Mouse (Mus musculus) kidney, embryonic 15.5 days (tissue): Measurements from ENCODE around the gene Tlx1. TPM values are rescaled to one million over a fixed set of nuclear protein-coding genes. Genes with fewer than 3 reads are reported as not detected.

Source experiments
- ATAC-seq: fragments of 200-750 bp; cut with Nextera tagmentation; replicated peaks from 2 replicates; pipeline ENCODE4 v1.8.0; 2017; ENCODE audit warnings: moderate TSS enrichment; ENCODE audit not compliant: low FRiP score
- H3K27ac ChIP-seq: fragments of 300-500 bp; sonication (generic); 2 replicates; pipeline ENCODE4 v1.5.1; 2015; ENCODE audit warnings: mild to moderate bottlenecking, inconsistent platforms
- H3K27me3 ChIP-seq: fragments of 300-500 bp; sonication (generic); 2 replicates; pipeline ENCODE4 v1.6.1; 2015; ENCODE audit warnings: inconsistent platforms
- H3K36me3 ChIP-seq: fragments of 300-500 bp; sonication (generic); 2 replicates; pipeline ENCODE4 v1.6.1; 2015; ENCODE audit warnings: inconsistent platforms
- H3K4me1 ChIP-seq: fragments of 300-500 bp; sonication (generic); 2 replicates; pipeline ENCODE4 v1.6.1; 2015; ENCODE audit warnings: inconsistent platforms
- H3K4me2 ChIP-seq: fragments of 300-500 bp; sonication (generic); 2 replicates; pipeline ENCODE4 v1.6.1; 2015; ENCODE audit warnings: moderate library complexity, mild to moderate bottlenecking, inconsistent platforms
- H3K4me3 ChIP-seq: fragments of 300-500 bp; sonication (generic); replicated peaks from 2 replicates; pipeline ENCODE4 v1.5.1; 2015; ENCODE audit warnings: mild to moderate bottlenecking, inconsistent platforms
- H3K9ac ChIP-seq: fragments of 300-500 bp; sonication (generic); 2 replicates; pipeline ENCODE4 v1.6.1; 2015; ENCODE audit warnings: mild to moderate bottlenecking, inconsistent platforms
- H3K9me3 ChIP-seq: fragments of 300-500 bp; sonication (generic); replicated peaks from 2 replicates; pipeline ENCODE4 v1.6.1; 2016; ENCODE audit warnings: inconsistent platforms
- WGBS: fragments of 180-500 bp; shearing (Covaris S2); methylation state at CpG from one replicate; pipeline ENCODE4 v1.1.7; 2015; ENCODE audit warnings: mixed read lengths; 5-methylcytosine and 5-hydroxymethylcytosine counted together
- polyA plus RNA-seq: library from polyadenylated mRNA; unstranded; fragments of >200 nt; fragmentation: Nextera tagmentation; extraction: Ambion mirVana; gene quantifications from 2 replicates; pipeline ENCODE4 v1.2.1, GENCODE M21; 2015

The Tlx1 gene
- polyA plus RNA-seq, 1 experiment from 2014 or later = not detected

DNA sequence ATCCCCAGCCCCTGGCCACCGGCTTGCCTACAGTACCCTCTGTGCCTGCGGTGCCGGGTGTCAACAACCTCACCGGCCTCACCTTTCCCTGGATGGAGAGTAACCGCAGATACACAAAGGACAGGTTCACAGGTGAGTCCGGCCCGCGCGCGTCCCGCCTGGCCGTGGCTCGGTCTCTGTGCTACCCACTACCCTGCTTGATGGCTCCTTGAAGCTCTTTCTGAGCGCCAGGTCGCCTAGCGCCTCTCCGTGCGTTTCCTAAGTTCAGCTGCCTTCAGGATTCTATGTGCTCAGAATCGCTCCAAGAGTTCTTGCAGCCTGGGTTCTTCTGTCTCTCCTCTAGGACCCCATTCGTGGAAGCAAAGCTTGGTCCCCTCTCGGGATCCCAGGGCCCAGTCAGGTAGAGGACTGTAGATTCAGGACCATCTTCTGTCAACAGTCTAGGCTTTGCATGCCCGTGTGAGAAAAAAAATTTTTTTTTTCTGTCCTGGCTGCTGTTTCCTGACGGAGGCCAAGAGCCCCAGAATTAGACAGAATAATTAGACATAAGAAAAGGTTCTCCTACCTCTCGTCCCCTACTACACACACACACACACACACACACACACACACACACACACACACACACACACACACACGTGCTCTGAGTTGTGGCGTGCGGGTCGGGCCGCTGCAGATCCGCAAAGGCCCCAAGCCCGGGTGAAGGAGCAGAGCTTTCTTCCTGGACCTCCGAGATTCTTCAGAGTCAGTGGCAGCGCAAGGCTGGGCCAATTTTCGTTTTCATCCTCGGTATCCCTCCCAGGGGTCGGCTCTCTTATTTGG, 1.1 kb downstream of the Tlx1 start:
- no peak for ATAC-seq
- peak overlapping the region; percentile 33 for H3K4me3 ChIP-seq
- H3K4me2 ChIP-seq = peak overlapping the region; percentile 55
- H3K27me3 ChIP-seq = peaks cover 99% of the 10 kb centered on the region
- H3K9ac ChIP-seq = no peak overlapping the region
- H3K27ac ChIP-seq = no peak overlapping the region
- 3% methylated on average over 36 of the region's 36 CpGs for WGBS
- H3K4me1 ChIP-seq = peaks cover 35% of the 10 kb centered on the region
- no peaks in the 10 kb centered on the region for H3K9me3 ChIP-seq
- no peaks in the 10 kb centered on the region for H3K36me3 ChIP-seq

GRCm38 (mm10) chr19:45152183-45152650, 1.7 kb downstream of the Tlx1 start:
- Histone ChIP-seq H3K4me2 (no peak overlapping the region), H3K9me3 (no peaks in the 10 kb centered on the region), H3K9ac (no peak overlapping the region), H3K27me3 (peaks cover 99% of the 10 kb centered on the region), H3K36me3 (no peaks in the 10 kb centered on the region), H3K27ac (no peak overlapping the region), H3K4me1 (peaks cover 35% of the 10 kb centered on the region), H3K4me3 (no peak overlapping the region)
- no peak for ATAC-seq
- WGBS = 9% methylated on average over 8 of the region's 8 CpGs

GRCm38 (mm10) chr19:45153311-45154058, 3.0 kb downstream of the Tlx1 start:
- WGBS = 1% methylated on average over 44 of the region's 44 CpGs
- H3K27ac ChIP-seq = no peak overlapping the region
- H3K27me3 ChIP-seq = peaks cover 99% of the 10 kb centered on the region
- no peak for ATAC-seq
- peaks cover 35% of the 10 kb centered on the region for H3K4me1 ChIP-seq
- H3K4me3 ChIP-seq = no peak overlapping the region
- no peaks in the 10 kb centered on the region for H3K9me3 ChIP-seq
- no peak overlapping the region for H3K9ac ChIP-seq
- no peak overlapping the region for H3K4me2 ChIP-seq
- no peaks in the 10 kb centered on the region for H3K36me3 ChIP-seq

DNA sequence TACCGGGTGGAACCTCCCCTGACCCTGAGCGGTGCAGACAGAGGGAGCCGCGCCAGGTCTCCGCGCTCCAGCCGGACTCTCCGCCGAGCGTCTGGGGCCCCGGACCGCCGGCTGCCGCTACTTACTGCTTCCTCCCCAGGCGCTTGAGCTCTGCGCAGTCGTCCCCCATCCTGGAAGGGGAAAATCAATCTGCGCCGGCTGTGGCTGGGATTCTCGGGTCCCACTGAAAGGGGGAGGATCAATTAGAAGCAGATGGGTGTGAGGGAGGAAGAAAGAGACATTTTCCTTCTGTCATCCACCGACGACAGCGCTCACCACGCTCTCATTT, 3.5 kb downstream of the Tlx1 start:
- no peak overlapping the region for H3K9ac ChIP-seq
- peaks cover 99% of the 10 kb centered on the region for H3K27me3 ChIP-seq
- no peaks in the 10 kb centered on the region for H3K9me3 ChIP-seq
- under 1% methylated on average over 24 of the region's 24 CpGs for WGBS
- H3K4me2 ChIP-seq = 0 out of 2 replicates have a peak overlapping the region, but pooled peaks have one; percentile 4
- no peak overlapping the region for H3K27ac ChIP-seq
- H3K4me3 ChIP-seq = no peak overlapping the region
- H3K36me3 ChIP-seq = no peaks in the 10 kb centered on the region
- ATAC-seq = no peak
- peaks cover 35% of the 10 kb centered on the region for H3K4me1 ChIP-seq

GRCm38 (mm10) chr19:45154521-45154920, 4.0 kb downstream of the Tlx1 start:
- Histone ChIP-seq H3K4me3 (no peak overlapping the region), H3K4me2 (0 out of 2 replicates have a peak overlapping the region, but pooled peaks have one; percentile 4), H3K36me3 (no peaks in the 10 kb centered on the region), H3K27ac (no peak overlapping the region), H3K9me3 (no peaks in the 10 kb centered on the region), H3K4me1 (peaks cover 33% of the 10 kb centered on the region), H3K27me3 (peaks cover 100% of the 10 kb centered on the region), H3K9ac (no peak overlapping the region)
- no peak for ATAC-seq
- under 1% methylated on average over 18 of the region's 18 CpGs for WGBS

GRCm38 (mm10) chr19:45155141-45155790, 4.8 kb downstream of the Tlx1 start:
- no peak overlapping the region for H3K27ac ChIP-seq
- H3K36me3 ChIP-seq = no peaks in the 10 kb centered on the region
- H3K4me1 ChIP-seq = peaks cover 28% of the 10 kb centered on the region
- WGBS = 3% methylated on average over 15 of the region's 15 CpGs
- H3K4me3 ChIP-seq = 0 out of 2 replicates have a peak overlapping the region, but pooled peaks have one; percentile 5
- H3K27me3 ChIP-seq = peaks cover 100% of the 10 kb centered on the region
- ATAC-seq = no peak
- no peak overlapping the region for H3K9ac ChIP-seq
- H3K9me3 ChIP-seq = no peaks in the 10 kb centered on the region
- H3K4me2 ChIP-seq = no peak overlapping the region

- H3K4me1 ChIP-seq = peaks cover 28% of the 10 kb centered on the region
- H3K9me3 ChIP-seq = no peaks in the 10 kb centered on the region
- H3K4me2 ChIP-seq = no peak overlapping the region
- 3% methylated on average over 26 of the region's 26 CpGs for WGBS
- no peak overlapping the region for H3K27ac ChIP-seq
- no peak overlapping the region for H3K9ac ChIP-seq
- no peaks in the 10 kb centered on the region for H3K36me3 ChIP-seq
- ATAC-seq = no peak
- peaks cover 100% of the 10 kb centered on the region for H3K27me3 ChIP-seq
- H3K4me3 ChIP-seq = 0 out of 2 replicates have a peak overlapping the region, but pooled peaks have one; percentile 5
These were observed 5.3 kb downstream of the Tlx1 start for GRCm38 (mm10) chr19:45155791-45156186.

DNA sequence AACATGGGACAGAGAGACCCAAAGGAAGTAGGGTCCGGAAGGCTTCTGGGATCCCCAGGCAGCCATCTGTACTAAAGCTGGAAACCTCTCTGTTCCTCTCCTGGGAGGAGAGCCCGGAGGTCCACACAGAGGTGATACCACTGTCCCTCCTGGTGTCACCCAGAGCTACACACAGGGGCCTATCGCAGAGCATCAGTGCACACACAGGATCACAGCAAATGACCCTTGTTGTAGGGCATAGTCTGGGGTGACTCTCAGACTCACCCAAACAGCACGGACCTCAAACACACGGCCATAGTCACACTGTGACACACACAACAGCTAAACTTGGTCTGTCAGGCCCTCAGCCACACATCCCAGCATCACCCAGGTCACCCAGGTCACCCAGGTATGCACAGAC, 5.9 kb downstream of the Tlx1 start:
- WGBS = 8% methylated on average over 5 of the region's 5 CpGs
- Histone ChIP-seq H3K27me3 (peaks cover 100% of the 10 kb centered on the region), H3K27ac (no peak overlapping the region), H3K36me3 (no peaks in the 10 kb centered on the region), H3K4me1 (peaks cover 25% of the 10 kb centered on the region), H3K4me2 (no peak overlapping the region), H3K4me3 (no peak overlapping the region), H3K9ac (no peak overlapping the region), H3K9me3 (no peaks in the 10 kb centered on the region)
- ATAC-seq = no peak

- Histone ChIP-seq H3K9me3 (no peaks in the 10 kb centered on the region), H3K27ac (no peak overlapping the region), H3K27me3 (peaks cover 100% of the 10 kb centered on the region), H3K4me2 (no peak overlapping the region), H3K4me3 (no peak overlapping the region), H3K36me3 (no peaks in the 10 kb centered on the region), H3K4me1 (peaks cover 24% of the 10 kb centered on the region; the same call in 1 of the 2 replicates), H3K9ac (no peak overlapping the region)
- 1% methylated on average over 4 of the region's 4 CpGs for WGBS
- no peak for ATAC-seq
These were observed 7.7 kb downstream of the Tlx1 start for GRCm38 (mm10) chr19:45158201-45158600.

DNA sequence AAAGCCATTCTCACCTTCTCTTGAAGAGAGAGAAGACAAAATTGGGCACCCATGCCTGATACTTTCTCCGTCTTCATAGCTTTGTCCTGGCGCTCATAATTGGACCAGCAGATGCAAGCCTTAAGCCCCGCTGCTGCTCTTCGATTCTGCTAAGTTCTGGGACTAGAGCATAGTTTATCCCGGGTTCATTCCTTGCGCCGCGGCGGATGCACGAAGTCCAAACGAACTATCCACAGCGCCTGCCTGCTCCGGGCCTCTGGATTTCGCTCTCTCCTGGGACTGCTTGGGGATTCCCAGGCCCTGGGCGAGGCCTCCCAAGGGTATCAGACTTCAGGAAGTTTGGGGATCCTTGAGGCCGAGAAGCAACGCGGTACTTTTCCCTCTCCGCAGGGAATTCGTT, 8.4 kb downstream of the Tlx1 start:
- Histone ChIP-seq H3K27me3 (peaks cover 100% of the 10 kb centered on the region), H3K36me3 (no peaks in the 10 kb centered on the region), H3K4me1 (peaks cover 23% of the 10 kb centered on the region; the same call in 1 of the 2 replicates), H3K9ac (no peak overlapping the region), H3K27ac (no peak overlapping the region), H3K4me2 (no peak overlapping the region), H3K9me3 (no peaks in the 10 kb centered on the region), H3K4me3 (no peak overlapping the region)
- 1% methylated on average over 20 of the region's 20 CpGs for WGBS
- no peak for ATAC-seq

DNA sequence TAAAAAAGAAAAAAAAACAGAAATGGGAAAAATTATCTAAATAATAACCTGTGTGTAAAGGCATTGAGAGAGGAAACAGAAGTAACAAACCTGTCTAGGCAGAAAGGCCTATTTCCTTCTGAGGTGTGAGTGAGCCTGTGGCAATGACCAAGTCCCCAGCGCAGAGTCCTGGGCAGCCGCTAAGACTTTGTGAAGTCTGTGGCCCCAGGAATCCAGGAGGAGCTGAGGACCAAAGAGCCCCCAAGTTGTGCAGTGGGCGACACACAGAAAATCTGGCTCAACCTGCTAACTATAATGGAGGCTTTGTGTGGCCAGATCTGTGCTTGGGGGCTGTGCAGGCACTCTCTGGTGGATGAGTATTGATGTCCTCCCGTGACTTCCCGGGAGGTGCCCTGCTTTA, 9.0 kb downstream of the Tlx1 start:
- WGBS = 3% methylated on average over 5 of the region's 5 CpGs
- H3K27ac ChIP-seq = no peak overlapping the region
- no peak for ATAC-seq
- H3K4me1 ChIP-seq = peaks cover 19% of the 10 kb centered on the region; the same call in 1 of the 2 replicates
- no peak overlapping the region for H3K9ac ChIP-seq
- H3K27me3 ChIP-seq = peaks cover 100% of the 10 kb centered on the region
- no peak overlapping the region for H3K4me3 ChIP-seq
- H3K4me2 ChIP-seq = no peak overlapping the region
- no peaks in the 10 kb centered on the region for H3K36me3 ChIP-seq
- no peaks in the 10 kb centered on the region for H3K9me3 ChIP-seq

DNA sequence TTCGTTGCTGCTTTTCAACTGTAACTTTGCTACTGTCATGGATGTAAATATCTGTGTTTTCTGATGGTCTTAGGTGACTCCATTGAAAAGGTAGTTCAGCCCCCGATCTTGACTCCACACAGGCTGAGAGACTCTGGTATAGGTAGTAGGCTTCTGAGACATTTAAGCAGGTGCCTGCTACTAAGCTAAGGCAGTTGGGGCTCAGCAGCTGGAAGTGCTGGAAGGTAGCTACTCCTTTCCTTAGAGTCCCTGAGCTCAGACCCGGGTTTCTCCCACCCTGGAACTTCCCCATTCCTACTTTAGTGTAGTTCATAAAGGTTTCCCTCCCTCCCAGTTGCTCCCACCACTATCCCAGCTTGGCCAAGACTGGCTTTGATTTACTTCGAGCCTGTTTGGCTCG, 9.5 kb downstream of the Tlx1 start:
- H3K9me3 ChIP-seq = no peaks in the 10 kb centered on the region
- H3K27ac ChIP-seq = no peak overlapping the region
- peaks cover 17% of the 10 kb centered on the region; the same call in 1 of the 2 replicates for H3K4me1 ChIP-seq
- no peak overlapping the region for H3K4me3 ChIP-seq
- 2% methylated on average over 5 of the region's 5 CpGs for WGBS
- no peak overlapping the region for H3K4me2 ChIP-seq
- no peak overlapping the region for H3K9ac ChIP-seq
- peaks cover 100% of the 10 kb centered on the region for H3K27me3 ChIP-seq
- ATAC-seq = no peak
- H3K36me3 ChIP-seq = no peaks in the 10 kb centered on the region
